Mouse (Mus musculus) stomach, postnatal 0 days (tissue): ENCODE measurements at regions not wholly inside any gene's neighbourhood (a gene's known extent, or its start where the extent isn't known, plus 50 kb on each side); places are given as distances from the start of the nearest gene placed in this dataset.

ENCODE experiments used
- CTCF ChIP-seq: IDR thresholded peaks from 2 replicates; pipeline ENCODE4 v1.5.1; 2016; ENCODE audit warnings: antibody characterized with exemption, low read depth, mild to moderate bottlenecking, moderate library complexity
- EP300 ChIP-seq: optimal IDR thresholded peaks from 2 replicates; pipeline ENCODE3; 2016; ENCODE audit warnings: antibody characterized with exemption

- no peak for TF ChIP-seq CTCF
- TF ChIP-seq EP300 = no peak
Observed at GRCm38 (mm10) chr9:73198261-73199085, 85.2 kb downstream of the Rsl24d1 start.
